Mouse (Mus musculus) bone marrow macrophage, adult 2 months (primary cell): Measurements from ENCODE around the gene Lrp10. TPM values are rescaled to one million over a fixed set of nuclear protein-coding genes. Genes with fewer than 3 reads are reported as not detected.

ENCODE experiments used
- H3K27ac ChIP-seq: 2 replicates; pipeline ENCODE4 v1.5.1; 2012; ENCODE audit warnings: low read depth, low read length; ENCODE audit not compliant: insufficient read depth
- H3K4me1 ChIP-seq: 2 replicates; pipeline ENCODE4 v1.6.1; 2012; ENCODE audit warnings: low read length; ENCODE audit not compliant: control insufficient read depth, insufficient read depth
- H3K4me3 ChIP-seq: 2 replicates; pipeline ENCODE4 v1.5.1; 2012; ENCODE audit warnings: mild to moderate bottlenecking, low read length, moderate library complexity; ENCODE audit not compliant: insufficient read depth
- CTCF ChIP-seq: IDR thresholded peaks from 2 replicates; pipeline ENCODE4 v1.5.1; 2012; ENCODE audit warnings: low read depth, mild to moderate bottlenecking, low read length, moderate library complexity
- POLR2A ChIP-seq: IDR thresholded peaks from 2 replicates; pipeline ENCODE4 v1.6.1; 2012; ENCODE audit warnings: mild to moderate bottlenecking, low read depth, low read length, borderline replicate concordance
- polyA plus RNA-seq: library from polyadenylated mRNA; stranded (reverse); fragments of >200 nt; gene quantifications from 2 replicates; pipeline ENCODE4 v1.2.4, GENCODE M21; 2012; ENCODE audit not compliant: missing spikeins, insufficient read depth, insufficient read length

Gene Lrp10
- polyA plus RNA-seq, 1 experiment, result 81.2 TPM

DNA sequence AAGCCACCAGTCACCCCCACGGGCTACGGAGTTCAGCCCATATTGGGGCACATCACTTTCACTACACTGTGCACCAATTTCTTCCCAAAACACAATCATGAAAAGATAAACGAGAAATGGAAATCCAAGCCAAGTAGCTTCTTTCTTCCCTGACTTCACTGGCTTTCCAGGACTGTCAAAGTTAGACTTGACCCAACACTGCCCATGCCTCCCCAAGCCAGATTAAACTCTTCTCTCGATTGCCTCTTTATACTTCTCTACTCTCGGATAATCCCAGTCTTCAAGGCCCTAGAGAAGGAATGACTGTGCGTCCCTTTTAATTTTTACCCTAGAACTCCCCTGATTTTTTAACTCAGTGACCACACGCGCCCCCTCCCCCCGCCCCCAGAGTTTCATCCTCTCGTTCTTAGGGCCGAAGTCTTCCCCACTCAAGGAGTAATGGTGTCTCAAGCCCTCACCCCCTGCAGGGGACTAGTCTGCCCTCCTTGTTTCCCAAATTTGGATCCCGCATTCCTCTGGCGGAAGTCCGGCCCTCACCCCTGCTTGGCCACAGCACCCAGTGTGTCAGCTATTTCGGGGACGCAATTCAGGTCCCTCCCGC, 52.9 kb downstream of the Lrp10 start:
- TF ChIP-seq POLR2A (0 out of 2 replicates have a peak, but pooled peaks have one; percentile 64), CTCF (no peak)

More for the DNA sequence above, 52.9 kb downstream of the Lrp10 start:
- Histone ChIP-seq H3K4me3 (peak overlapping the region; percentile 92), H3K4me1 (peaks cover 11% of the 10 kb centered on the region), H3K27ac (peak overlapping the region; percentile 64)

Other genes with a start within 250 kb of the Lrp10 start
- 121 and 130 TPM in 2 replicates for gene Dad1, start 210.0 kb upstream of the Lrp10 start, polyA plus RNA-seq
- 75.4 and 82.0 TPM in 2 replicates for gene Abhd4, start 209.9 kb upstream of the Lrp10 start, polyA plus RNA-seq
- gene Olfr49, start 179.2 kb upstream of the Lrp10 start, polyA plus RNA-seq, result not detected in 2 replicates
- 84.0 and 93.1 TPM in 2 replicates for gene Oxa1l, start 103.3 kb upstream of the Lrp10 start, polyA plus RNA-seq
- 30.9 and 32.7 TPM in 2 replicates for gene Slc7a7, start 46.4 kb upstream of the Lrp10 start, polyA plus RNA-seq
- 88.5 and 89.7 TPM in 2 replicates for gene Mrpl52, start 37.2 kb upstream of the Lrp10 start, polyA plus RNA-seq
- gene Mmp14, start 32.5 kb upstream of the Lrp10 start, polyA plus RNA-seq, result 20.2 and 24.9 TPM in 2 replicates
- not detected in 2 replicates for gene Rem2, start 12.0 kb downstream of the Lrp10 start, polyA plus RNA-seq
- 14.7 and 16.1 TPM in 2 replicates for gene Prmt5, start 53.4 kb downstream of the Lrp10 start, polyA plus RNA-seq
- gene Haus4, start 90.5 kb downstream of the Lrp10 start, polyA plus RNA-seq, result 29.3 and 31.9 TPM in 2 replicates
- gene Ajuba, start 113.4 kb downstream of the Lrp10 start, polyA plus RNA-seq, result 0.84 and 0.91 TPM in 2 replicates
- gene 4931414P19Rik, start 141.9 kb downstream of the Lrp10 start, polyA plus RNA-seq, result 4.1 and 8.3 TPM in 2 replicates
- gene Psmb5, start 153.9 kb downstream of the Lrp10 start, polyA plus RNA-seq, result 99.1 and 108 TPM in 2 replicates
- not detected in 2 replicates for gene Psmb11, start 157.3 kb downstream of the Lrp10 start, polyA plus RNA-seq
- not detected in 2 replicates for gene Gm17606, start 176.8 kb downstream of the Lrp10 start, polyA plus RNA-seq
- 0.48 and 0.71 TPM in 2 replicates for gene Cdh24, start 177.2 kb downstream of the Lrp10 start, polyA plus RNA-seq
- gene 1700123O20Rik, start 222.1 kb downstream of the Lrp10 start, polyA plus RNA-seq, result 30.2 and 32.8 TPM in 2 replicates
- 226 and 268 TPM in 2 replicates for gene Acin1, start 222.8 kb downstream of the Lrp10 start, polyA plus RNA-seq
- not detected in 2 replicates for gene Gm29776, start 234.7 kb downstream of the Lrp10 start, polyA plus RNA-seq
- gene Cebpe, start 248.0 kb downstream of the Lrp10 start, polyA plus RNA-seq, result 0.87 and 0.90 TPM in 2 replicates